Mouse (Mus musculus): Measurements from ENCODE around the gene Specc1.

The Specc1 gene

DNA sequence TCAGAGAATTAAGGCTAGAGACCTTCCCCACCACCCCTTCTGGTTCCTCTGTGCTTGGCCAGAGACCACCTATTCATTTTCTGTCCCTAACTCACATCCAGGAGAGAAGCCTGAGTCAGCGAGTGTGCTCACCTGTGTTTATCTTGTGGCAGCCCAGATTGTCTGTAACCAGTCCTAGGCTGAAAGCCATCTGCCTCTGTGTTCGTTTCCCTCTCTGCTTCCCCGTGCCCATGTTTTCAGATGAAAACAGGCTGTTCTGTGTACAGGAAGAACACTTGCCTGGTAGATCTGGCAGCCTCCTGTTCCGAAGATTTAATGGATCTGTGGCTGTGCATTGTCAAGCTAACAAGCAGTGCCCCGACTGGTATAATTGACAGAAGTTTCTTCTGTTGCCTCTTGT lies 68.4 kb downstream of the Specc1 start:
- CTCF ChIA-PET = no interaction called here
- POLR2A ChIA-PET = no interaction called here

DNA sequence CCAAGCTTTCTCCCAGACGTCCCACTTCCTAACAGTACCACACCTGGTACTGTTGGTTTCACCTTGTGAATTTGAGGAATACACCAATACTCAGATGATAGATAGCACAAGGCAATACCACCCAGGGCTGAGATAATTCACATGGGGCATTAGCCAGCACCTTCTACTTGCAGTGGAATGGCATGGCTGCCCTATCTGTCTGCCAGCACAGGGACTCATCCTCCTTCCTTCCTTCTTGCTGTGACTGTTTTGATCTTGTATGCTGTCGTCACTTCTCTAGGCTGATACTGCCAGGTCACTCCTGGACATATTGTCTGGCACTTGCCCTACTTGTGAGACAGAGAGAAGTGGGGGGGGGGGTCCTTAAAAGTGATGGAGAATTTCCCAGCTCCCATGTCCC lies 69.2 kb downstream of the Specc1 start:
- ChIA-PET POLR2A (no interaction called here), CTCF (interaction anchor here in 1 of 4 experiments (0.8 kb wide), 1 partner anchor 22 kb away, joined by 3 read pairs; no protein-coding TSS in a partner anchor)

DNA sequence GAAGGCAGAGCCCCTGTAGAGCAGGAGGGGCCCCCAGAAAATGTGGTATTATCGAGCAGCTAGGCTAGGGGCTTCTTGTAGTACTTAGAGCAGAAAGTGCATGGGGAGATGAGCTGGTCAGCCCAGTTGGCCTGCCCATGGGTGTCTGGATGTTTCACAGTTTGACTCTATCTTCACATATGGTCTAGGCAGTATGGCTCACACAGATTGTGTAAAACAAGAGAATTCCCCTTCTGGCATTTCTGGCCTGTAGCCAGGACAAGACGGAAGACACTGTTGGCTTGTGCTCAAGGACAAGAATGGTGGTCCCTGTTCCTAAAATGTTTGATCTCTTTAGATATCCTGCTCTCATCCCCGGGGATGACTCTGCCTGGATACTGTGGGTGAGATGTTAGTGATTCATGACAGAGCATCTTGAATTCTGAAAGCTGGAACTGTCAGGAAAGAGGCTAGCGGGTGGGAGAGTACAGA lies 69.8 kb downstream of the Specc1 start:
- POLR2A ChIA-PET = no interaction called here

DNA sequence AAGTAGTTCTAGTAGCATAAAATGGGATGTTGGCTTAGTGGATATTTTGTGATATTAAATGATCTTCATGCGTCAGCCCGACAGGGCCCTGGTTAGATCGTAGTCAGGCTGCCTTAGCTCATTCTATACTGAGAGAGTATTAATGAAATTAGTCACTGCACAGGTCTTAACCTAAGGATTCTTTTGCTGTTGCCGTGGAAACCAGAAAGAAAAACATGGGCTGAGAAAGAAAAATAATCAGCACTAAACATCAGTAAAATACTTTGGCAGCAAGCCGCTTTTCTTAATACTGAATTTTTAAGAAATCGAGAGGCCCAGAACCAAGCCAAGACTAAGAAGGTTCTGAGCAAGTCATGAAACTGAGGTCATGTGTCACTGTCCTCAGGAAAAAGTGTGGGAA lies 70.7 kb downstream of the Specc1 start:
- ChIA-PET POLR2A (interaction anchor here in 1 of 4 experiments (0.6 kb wide), 1 partner anchor 407 kb away, joined by 4 read pairs; no protein-coding TSS in a partner anchor), CTCF (no interaction called here)

More for the DNA sequence above, 69.8 kb downstream of the Specc1 start:
- CTCF ChIA-PET = no interaction called here

DNA sequence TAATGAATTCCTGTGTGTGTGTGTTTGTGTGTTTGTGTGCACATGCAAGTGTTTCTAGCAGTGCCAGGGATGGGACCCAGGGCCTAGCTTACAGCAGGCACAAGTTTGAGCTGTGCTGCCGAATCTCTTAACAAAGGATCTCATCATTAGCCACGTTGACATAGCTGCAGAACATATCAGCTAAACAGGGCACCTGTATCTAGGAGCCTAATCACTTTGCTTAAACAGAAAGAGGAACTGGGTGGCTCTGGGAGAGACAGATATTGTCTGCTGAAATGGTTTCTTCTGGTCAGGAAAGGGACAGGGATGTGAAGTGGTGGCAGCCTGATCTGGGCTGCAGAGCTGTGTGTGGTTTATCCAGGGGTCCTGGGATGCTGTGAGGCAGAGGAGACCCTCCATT lies 71.1 kb downstream of the Specc1 start:
- ChIA-PET CTCF (no interaction called here), POLR2A (no interaction called here)

DNA sequence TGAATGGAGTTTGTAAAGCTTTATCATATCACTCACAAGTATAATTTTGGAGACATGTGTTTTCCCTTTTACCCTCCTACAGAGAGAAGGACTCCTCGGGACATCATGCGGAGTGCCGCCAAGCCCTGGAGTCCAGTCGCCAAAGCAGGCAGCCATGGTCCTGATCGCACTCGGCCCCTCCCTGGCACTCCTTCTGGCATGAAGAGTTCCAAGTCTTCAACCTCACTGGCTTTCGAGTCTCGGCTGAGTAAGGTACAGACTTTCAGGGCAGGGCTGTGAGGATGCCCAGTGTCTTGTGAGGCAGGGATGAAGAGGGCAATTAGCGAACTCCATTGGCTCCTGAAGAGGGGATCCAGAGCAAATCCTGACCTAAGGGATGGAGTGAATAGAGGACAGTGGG lies 72.6 kb downstream of the Specc1 start:
- POLR2A ChIA-PET = no interaction called here
- CTCF ChIA-PET = no interaction called here

DNA sequence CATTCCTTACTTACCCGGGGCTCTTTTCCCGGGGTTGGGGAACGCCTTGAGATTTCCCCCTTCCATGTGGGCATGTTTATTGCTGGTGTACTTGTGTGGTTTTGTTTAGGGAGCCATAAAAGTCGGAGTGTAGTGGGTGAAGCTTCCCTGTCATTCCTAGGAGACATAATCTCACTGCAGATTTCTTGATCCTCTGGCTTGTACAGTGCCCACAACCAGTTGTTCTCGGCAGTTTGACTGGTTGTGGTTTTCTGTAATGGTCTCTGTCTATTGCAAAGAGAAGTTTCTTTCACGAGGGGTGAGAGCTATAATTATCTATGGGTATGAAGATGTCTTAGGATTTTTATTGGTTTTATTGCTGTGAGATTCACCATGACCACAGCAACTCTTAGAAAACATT lies 78.0 kb downstream of the Specc1 start:
- CTCF ChIA-PET = interaction anchor here in 2 of 4 experiments (0.6 to 1.9 kb wide), 2 partner anchors 13 to 558 kb away, joined by 4 to 5 read pairs; no protein-coding TSS in a partner anchor

DNA sequence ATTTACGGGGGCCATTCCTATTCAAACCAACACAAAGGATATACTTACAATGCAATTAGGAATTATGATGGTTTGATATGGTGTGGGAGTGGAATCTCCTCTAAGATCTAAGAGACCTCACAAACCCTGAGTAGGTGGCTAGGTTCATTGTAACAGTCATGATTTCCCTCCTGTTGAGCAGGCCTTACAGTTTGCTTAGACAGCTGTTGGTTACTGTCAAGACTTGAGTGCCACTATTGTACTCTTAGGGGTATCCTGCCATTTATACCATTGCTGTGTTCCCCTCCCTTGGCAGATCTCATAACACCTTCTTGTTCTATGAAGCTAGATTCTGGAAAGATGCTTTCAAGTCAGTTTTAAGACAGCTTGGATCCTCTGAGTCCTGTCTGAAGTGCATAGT lies 78.7 kb downstream of the Specc1 start:
- ChIA-PET POLR2A (no interaction called here), CTCF (interaction anchor here in 1 of 4 experiments (1.9 kb wide), 1 partner anchor 13 kb away, joined by 4 read pairs; no protein-coding TSS in a partner anchor)

More for the DNA sequence above, 78.0 kb downstream of the Specc1 start:
- POLR2A ChIA-PET = no interaction called here

DNA sequence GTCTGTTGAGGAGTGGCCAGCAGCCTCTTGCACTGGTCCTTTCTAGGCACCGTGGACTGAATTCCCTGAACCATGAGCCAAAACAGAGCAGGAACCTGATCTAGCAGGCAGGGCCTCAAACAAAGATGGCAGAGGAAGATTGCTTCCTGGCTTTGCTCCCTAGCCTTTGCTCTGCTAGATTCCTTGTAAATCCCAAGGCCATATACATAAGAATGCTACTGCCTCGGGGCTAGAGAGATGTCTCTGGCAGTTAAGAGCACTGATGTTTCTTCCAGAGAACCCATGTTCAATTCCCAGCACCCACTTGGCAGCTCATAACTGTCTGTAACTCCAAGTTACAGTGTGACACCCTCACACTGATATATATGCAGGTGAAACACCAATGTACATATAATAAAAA lies 83.6 kb downstream of the Specc1 start:
- POLR2A ChIA-PET = interaction anchor here in 2 of 4 experiments (0.6 to 1.6 kb wide), 2 partner anchors 36 to 226 kb away, joined by 3 to 4 read pairs; no protein-coding TSS in a partner anchor
- CTCF ChIA-PET = interaction anchor here in 1 of 4 experiments (1.6 kb wide), 1 partner anchor 8 kb away, joined by 9 read pairs; no protein-coding TSS in a partner anchor

DNA sequence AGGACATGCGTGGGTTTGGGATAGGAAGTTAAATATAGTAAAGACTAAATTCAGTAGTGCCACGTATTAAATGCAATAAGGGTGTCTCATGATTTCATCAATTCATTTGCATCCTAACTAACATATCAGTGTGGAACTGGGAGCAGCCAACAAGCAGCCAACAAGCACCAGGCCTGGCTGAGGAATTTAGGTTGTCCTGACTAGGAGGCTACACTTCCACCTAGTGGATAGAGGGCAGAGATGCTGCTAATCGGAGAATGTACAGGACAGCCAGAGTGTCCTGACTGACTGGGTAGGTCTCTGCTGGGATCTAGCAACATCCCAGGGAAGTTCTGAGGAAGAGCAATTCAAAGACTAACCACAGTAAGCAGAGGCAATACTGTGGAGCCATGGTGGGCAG lies 88.1 kb downstream of the Specc1 start:
- POLR2A ChIA-PET = no interaction called here
- CTCF ChIA-PET = interaction anchor here in 1 of 4 experiments (1.2 kb wide), 1 partner anchor 38 kb away, joined by 3 read pairs; no protein-coding TSS in a partner anchor

DNA sequence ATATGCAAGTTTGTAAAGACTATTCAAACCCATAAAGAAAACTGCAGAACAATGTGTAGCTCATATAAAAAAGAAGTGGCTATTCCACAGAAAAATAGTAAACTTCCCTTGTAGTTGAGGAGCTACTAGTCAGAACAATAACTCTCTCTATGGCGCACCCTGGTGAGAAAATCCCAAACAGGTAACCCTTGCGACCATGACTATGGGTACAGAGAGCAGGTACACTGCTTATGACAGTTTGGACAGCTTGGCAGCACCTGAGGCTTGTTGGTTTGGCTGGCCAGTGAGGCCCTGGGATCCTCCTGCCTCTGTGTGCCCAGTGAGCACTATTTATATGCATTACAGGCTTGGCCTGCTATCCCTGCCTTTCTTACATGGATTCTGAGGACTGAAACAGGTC lies 89.4 kb downstream of the Specc1 start:
- ChIA-PET CTCF (interaction anchor here in 2 of 4 experiments (0.8 to 1.2 kb wide), 3 partner anchors 40 to 234 kb away, joined by 3 read pairs; no protein-coding TSS in a partner anchor), POLR2A (interaction anchor here in 2 of 4 experiments (0.6 to 1.4 kb wide), 2 partner anchors 30 to 235 kb away, joined by 3 to 4 read pairs; partner anchors contain the start of gene Zswim7 (in 1 of the 2))

DNA sequence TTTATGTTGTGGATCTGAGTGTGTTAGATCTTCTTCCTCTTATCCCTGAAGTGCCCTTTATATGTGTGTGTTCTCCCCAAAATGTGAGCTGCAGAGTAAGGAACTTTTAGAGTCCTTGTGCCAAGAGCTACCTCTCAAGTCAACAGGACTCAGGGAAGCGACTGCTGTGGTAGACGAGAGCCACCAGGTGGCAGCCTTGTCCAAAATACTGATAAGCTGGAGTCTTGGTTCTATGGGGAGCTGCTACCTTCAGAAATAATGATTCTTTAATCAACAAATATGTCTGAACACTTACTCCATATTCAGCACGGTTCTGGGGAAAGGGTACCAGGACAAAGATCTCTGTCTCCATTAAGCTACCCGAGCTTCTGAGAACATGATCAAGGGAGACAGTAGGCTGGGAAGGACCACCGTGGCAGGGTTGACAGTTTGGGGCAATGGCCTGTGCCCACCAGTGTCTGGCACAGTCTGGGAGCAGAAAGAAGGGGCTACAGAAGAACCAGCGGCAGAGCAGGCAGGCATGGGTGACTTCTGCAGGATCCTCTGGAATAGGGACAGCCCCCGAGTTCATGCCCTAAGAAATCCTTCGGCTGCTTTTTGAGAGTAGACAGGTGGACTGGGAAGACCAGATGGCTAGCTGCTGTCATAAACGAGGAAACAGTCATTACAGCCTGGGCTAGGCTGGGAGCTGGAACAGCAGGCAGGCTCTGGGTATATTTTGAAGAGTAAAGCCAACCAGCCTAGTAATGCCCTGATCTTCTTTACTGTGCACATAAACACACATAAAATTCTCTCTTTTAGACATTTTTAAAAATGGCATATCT lies 91.5 kb downstream of the Specc1 start:
- CTCF ChIA-PET = interaction anchor here (0.5 to 3.5 kb wide), 63 partner anchors 9 to 628 kb away, joined by 3 to 47 read pairs (median 4); partner anchors contain the start of genes Adora2b (in 3 of the 4), Specc1 (in 3 of the 4), Ttc19 (in 3 of the 4) and Zswim7 (in 3 of the 4)

DNA sequence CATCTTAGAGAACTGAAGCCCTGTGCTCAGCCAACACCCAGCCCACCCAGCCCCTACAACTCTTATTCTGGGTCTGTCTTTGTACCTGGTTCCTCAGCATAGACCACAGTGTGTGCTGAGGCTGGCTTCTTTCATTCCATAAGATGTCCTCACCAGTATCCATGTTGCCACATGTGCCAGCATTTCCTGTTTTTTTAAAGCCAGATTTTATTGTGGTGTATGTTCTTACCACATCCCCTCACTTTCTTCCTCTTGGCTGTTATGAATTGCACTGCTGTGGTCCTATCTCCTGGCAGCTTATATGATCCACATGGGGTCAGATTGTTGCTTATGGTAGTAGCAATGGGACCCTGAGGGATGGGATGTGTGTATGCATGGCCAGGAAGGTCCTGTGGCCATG lies 92.6 kb downstream of the Specc1 start:
- CTCF ChIA-PET = interaction anchor here in 3 of 4 experiments (1.1 to 3.5 kb wide), 6 partner anchors 212 to 231 kb away, joined by 3 to 47 read pairs (median 14); partner anchors contain the start of genes Ttc19 (in 1 of the 3) and Zswim7 (in 1 of the 3)
- POLR2A ChIA-PET = interaction anchor here in 3 of 4 experiments (0.8 to 3.9 kb wide), 11 partner anchors 27 to 233 kb away, joined by 3 to 28 read pairs (median 4); partner anchors contain the start of genes Ttc19 (in 2 of the 3), Zswim7 (in 2 of the 3) and Akap10 (in 1 of the 3)

More for the DNA sequence above, 91.5 kb downstream of the Specc1 start:
- POLR2A ChIA-PET = interaction anchor here (0.6 to 3.9 kb wide), 12 partner anchors 8 to 566 kb away, joined by 3 to 28 read pairs (median 4); partner anchors contain the start of genes Ttc19 (in 3 of the 4), Zswim7 (in 3 of the 4) and Adora2b (in 1 of the 4)

DNA sequence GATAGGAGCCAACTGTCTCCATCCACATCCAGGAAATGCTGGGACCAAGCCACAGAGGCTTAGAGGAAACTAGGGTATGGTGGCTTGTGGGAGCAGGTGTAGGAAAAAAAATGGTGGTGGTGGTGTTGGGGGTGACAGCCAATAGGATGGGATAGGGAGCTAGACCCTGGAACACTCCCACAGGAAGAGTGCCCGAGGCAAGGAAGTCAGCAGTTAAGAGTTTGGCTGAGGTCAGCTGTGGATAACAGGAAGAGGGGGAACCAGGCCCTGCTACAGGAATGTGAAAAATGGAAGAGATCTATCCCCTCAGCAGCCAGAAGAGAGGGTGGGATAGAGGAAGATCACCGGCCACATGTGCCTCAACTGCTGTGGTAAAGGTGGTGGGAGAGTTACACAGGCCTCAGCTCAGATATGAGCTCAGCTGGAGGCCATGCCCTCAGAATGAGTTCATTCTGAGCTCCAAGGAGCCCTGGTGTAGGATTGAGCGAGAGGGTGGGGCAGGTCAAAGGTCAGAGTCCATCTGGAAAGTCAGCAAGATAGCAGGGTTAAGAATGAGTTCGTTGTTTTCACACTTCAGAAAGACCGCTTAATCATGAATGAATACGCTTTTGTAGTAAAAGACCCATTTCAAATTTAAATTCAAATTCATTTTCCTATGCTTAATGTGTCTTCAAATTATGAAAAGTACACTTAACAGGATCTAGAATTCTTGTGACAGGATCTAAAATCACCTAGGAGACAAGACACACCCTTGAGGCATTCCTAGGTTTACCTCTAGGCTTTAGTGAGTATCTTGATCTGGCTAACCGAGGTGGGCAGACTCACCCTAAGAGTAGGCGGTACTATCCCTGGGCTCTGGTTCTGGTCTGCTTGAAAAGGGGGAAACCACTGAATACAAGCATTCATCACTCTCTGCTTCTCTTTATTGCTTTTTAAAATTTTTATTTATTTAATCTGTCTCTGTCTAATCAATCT lies 94.1 kb downstream of the Specc1 start:
- POLR2A ChIA-PET = interaction anchor here in 2 of 4 experiments (0.5 to 3.9 kb wide), 11 partner anchors 10 to 556 kb away, joined by 3 to 28 read pairs (median 4); partner anchors contain the start of genes Ttc19 (in 2 of the 2), Zswim7 (in 2 of the 2), Adora2b (in 1 of the 2) and Ubb (in 1 of the 2)
- CTCF ChIA-PET = interaction anchor here in 3 of 4 experiments (1.0 to 3.5 kb wide), 4 partner anchors 103 to 230 kb away, joined by 3 to 47 read pairs (median 6); partner anchors contain the start of genes Ttc19 (in 1 of the 3) and Zswim7 (in 1 of the 3)

DNA sequence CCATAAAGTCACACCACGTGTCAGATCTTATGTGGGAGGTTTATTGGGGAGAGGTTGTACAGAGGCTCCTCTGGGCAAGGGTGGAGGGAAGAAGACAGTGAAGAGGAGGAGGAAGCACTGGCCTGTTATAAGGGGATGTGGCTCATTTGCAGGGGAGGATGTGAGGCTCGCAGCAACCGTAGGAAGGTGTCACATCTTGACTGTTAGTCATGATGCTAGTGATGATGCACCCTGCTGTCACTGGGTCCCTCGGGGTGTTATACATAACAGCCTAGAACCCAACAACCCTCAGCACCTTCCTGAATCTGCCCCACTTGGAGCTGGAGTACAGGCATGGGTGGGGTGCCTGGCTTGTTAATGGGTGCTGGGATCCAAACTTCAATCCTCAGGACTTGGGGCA lies 94.9 kb downstream of the Specc1 start:
- ChIA-PET CTCF (no interaction called here), POLR2A (interaction anchor here in 1 of 4 experiments (0.5 to 1.0 kb wide), 3 partner anchors 196 to 500 kb away, joined by 3 to 4 read pairs (median 3); partner anchors contain the start of genes Ttc19, Ubb and Zswim7)

DNA sequence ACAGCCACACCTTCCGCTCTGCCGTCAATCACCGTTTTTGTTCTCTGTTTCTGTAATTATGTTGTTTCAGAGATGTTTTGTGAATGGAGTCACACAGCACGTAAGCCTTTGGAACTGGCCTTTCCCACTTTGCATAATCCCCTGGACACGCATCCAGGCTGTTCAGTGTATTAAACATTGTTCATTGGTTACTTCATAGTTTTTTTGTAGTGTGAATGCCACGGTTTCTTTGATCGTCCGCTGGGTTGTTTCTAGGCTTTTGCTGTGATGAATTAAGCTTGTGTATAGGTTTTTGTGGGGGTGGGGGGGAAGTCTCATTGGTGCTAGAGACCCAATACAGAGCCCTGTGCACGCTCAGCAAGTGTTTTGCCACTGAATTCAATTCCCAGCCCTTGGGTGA lies 97.4 kb downstream of the Specc1 start:
- ChIA-PET POLR2A (no interaction called here), CTCF (interaction anchor here in 1 of 4 experiments (1.0 kb wide), 1 partner anchor 224 kb away, joined by 3 read pairs; no protein-coding TSS in a partner anchor)

DNA sequence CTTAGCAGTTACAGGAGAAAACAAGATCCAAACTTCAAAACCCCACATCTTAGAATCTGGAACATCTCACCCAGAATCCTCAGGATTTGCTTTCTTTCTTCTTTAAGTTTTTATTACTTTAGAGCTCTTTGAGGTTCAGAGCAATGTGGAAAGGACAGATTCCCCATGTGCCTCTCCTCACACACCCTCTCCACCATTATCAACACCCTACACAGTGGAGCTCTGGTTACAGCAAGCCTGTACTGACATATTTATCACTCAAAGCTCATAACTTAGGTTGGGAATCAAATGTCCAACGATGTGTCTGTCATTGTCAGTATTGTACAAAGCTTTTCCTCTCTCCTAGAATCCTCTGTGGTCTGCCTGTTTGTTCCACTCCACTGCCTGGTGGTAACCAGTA lies 108.0 kb downstream of the Specc1 start:
- CTCF ChIA-PET = no interaction called here
- POLR2A ChIA-PET = interaction anchor here in 1 of 4 experiments (1.4 kb wide), 1 partner anchor 11 kb away, joined by 4 read pairs; no protein-coding TSS in a partner anchor

DNA sequence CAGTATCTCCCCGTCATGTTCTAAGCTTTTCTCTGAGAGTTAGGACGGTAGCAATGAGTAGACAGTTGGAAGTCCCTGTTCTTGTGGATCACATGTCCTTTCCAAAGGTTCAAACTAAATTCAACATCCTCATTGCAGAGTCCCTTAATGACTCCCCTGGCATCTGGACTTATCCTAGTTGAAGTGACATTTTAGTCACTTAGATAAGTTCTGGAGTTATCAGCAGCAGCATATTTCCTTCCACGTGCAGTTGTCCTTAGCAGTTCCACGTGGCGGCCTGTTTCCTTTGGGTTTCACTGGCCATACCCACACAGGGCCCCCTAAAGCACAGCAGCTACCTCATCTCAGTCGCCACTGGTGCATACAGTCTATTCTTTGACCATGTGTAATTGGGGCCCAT lies 109.1 kb downstream of the Specc1 start:
- ChIA-PET CTCF (no interaction called here), POLR2A (interaction anchor here in 2 of 4 experiments (0.5 to 1.4 kb wide), 2 partner anchors 10 to 229 kb away, joined by 3 to 4 read pairs; no protein-coding TSS in a partner anchor)
